Mouse (Mus musculus): ENCODE measurements around the gene Dusp16. TPM values are rescaled to one million over a fixed set of nuclear protein-coding genes. Genes with fewer than 3 reads are reported as not detected.

The Dusp16 gene
- polyA plus RNA-seq, 1 experiment from 2014 or later: 8.6 TPM

DNA sequence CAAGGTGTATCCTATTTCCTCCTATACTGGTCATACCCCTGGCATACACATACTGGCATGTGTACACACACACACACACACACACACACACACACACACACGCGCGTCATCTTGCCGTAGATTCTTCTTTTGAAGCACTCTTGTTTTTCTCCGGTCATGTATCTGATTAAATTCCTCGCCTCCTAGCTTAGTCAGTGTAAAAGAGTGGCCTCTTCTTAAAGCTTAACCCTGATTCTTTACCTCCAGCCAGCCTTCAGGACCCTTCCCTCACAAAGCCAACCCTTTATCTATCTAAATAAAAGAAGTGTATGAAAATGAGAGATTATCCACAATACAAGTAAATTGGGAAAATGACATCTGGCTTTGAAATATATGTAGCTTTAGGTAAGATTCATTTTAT lies 3.3 kb downstream of the Dusp16 start:
- Histone ChIP-seq H3K27ac (replicated peaks) (no peak overlapping the region), H3K4me1 (replicated peaks; ENCODE audit: control insufficient read depth, insufficient read depth) (no peaks in the 10 kb centered on the region), H3K4me2 (replicated peaks; ENCODE audit: low read depth) (no peak overlapping the region), H3K9me3 (ENCODE audit: control insufficient read depth, low read length) (no peaks in the 10 kb centered on the region), H3K9ac (ENCODE audit: low read length) (no peak overlapping the region), H3K36me3 (ENCODE audit: control insufficient read depth, insufficient read depth, low read length) (no peaks in the 10 kb centered on the region), H3K27me3 (ENCODE audit: control insufficient read depth, insufficient read depth, low read length) (no peaks in the 10 kb centered on the region), H3K4me3 (ENCODE audit: low read depth, low read length) (no peak overlapping the region)
- TF ChIP-seq EP300 (optimal IDR thresholded peaks at IDR 0.05) (no peak), CTCF (IDR thresholded peaks at IDR 0.05; ENCODE audit: low read depth) (no peak)
- WGBS: 73% methylated on average over 6 of the region's 6 CpGs
- DNase-seq (ENCODE audit: low spot score) (no peak), ATAC-seq (ENCODE audit: low FRiP score, low TSS enrichment) (no peak)

DNA sequence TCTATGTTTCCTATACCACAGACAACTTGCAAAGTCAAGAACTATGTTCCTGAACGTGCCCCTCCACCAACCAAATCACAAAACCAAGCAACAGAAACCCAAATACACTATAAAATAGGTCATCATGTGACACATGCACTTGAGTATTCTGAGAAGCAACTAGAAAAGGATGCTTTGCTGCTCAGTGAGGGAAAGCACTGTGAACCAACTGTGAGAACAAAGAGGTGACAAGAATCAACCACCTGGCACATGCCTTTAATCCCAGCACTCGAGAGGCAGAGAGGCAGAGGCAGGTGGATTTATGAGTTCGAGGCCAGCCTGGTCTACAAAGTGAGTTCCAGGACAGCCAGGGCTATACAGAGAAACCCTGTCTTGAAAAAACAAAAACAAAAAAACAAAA lies 6.0 kb downstream of the Dusp16 start:
- no peaks in the 10 kb centered on the region for H3K4me1 ChIP-seq (replicated peaks; ENCODE audit: control insufficient read depth, insufficient read depth)
- no peaks in the 10 kb centered on the region for H3K27me3 ChIP-seq (ENCODE audit: control insufficient read depth, insufficient read depth, low read length)
- 70% methylated on average over 3 of the region's 3 CpGs for WGBS
- no peak overlapping the region for H3K9ac ChIP-seq (ENCODE audit: low read length)
- no peaks in the 10 kb centered on the region for H3K36me3 ChIP-seq (ENCODE audit: control insufficient read depth, insufficient read depth, low read length)
- H3K4me3 ChIP-seq (ENCODE audit: low read depth, low read length): no peak overlapping the region
- H3K27ac ChIP-seq (replicated peaks): no peak overlapping the region
- no peak for DNase-seq (ENCODE audit: low spot score)
- H3K4me2 ChIP-seq (replicated peaks; ENCODE audit: low read depth): no peak overlapping the region
- no peaks in the 10 kb centered on the region for H3K9me3 ChIP-seq (ENCODE audit: control insufficient read depth, low read length)
- TF ChIP-seq EP300 (optimal IDR thresholded peaks at IDR 0.05): no peak
- no peak for TF ChIP-seq CTCF (IDR thresholded peaks at IDR 0.05; ENCODE audit: low read depth)
- ATAC-seq (ENCODE audit: low FRiP score, low TSS enrichment): no peak

DNA sequence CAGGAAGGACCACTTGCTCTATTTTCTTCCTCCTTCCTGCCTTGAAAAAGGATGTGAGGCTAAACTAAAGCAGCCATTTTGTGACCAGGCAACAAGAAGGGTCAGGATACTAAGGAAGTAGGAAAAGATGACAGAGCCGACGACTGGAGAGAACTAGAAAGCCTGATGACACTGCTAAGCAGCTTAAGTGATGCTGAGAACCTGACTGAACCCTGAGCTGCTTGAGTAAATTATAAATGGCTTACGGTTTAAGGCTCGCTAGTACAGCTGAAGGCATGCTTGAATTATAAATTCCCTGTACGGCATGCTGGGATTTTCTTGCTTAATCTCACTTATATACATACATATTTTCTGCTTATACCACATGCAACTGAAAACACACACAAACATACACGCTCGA lies 9.5 kb downstream of the Dusp16 start:
- Histone ChIP-seq H3K27ac (replicated peaks) (no peak overlapping the region), H3K36me3 (ENCODE audit: control insufficient read depth, insufficient read depth, low read length) (no peaks in the 10 kb centered on the region), H3K4me1 (replicated peaks; ENCODE audit: control insufficient read depth, insufficient read depth) (no peaks in the 10 kb centered on the region), H3K9ac (ENCODE audit: low read length) (no peak overlapping the region), H3K4me3 (ENCODE audit: low read depth, low read length) (no peak overlapping the region), H3K9me3 (ENCODE audit: control insufficient read depth, low read length) (no peaks in the 10 kb centered on the region), H3K27me3 (ENCODE audit: control insufficient read depth, insufficient read depth, low read length) (no peaks in the 10 kb centered on the region), H3K4me2 (replicated peaks; ENCODE audit: low read depth) (no peak overlapping the region)
- 84% methylated on average over 7 of the region's 7 CpGs for WGBS
- no peak for ATAC-seq (ENCODE audit: low FRiP score, low TSS enrichment)
- no peak for TF ChIP-seq CTCF (IDR thresholded peaks at IDR 0.05; ENCODE audit: low read depth)
- no peak for TF ChIP-seq EP300 (optimal IDR thresholded peaks at IDR 0.05)
- DNase-seq (ENCODE audit: low spot score): no peak

DNA sequence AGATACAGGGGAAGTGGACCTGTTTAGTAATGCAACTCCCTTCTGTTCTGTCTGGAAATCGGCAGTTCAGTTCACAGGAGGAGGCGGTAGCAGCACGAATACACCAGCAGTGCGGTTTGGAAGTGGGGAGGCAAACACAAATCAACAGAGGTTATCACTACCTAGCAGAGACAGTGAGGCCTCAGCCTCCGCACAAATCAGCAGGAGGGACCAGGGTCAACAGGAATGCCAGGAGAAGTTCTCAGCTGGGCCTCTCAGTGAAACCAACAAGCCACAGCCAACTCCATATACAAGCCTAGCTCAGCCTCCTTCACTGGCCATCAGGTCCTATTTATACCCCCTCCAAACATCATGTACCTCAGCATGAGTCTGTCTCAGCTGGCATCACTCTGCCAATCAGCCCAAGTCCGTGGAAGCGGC lies 10.9 kb downstream of the Dusp16 start:
- Histone ChIP-seq H3K4me2 (replicated peaks; ENCODE audit: low read depth) (no peak overlapping the region), H3K36me3 (ENCODE audit: control insufficient read depth, insufficient read depth, low read length) (no peaks in the 10 kb centered on the region), H3K9ac (ENCODE audit: low read length) (no peak overlapping the region), H3K9me3 (ENCODE audit: control insufficient read depth, low read length) (no peaks in the 10 kb centered on the region), H3K27me3 (ENCODE audit: control insufficient read depth, insufficient read depth, low read length) (no peaks in the 10 kb centered on the region), H3K4me3 (ENCODE audit: low read depth, low read length) (no peak overlapping the region), H3K27ac (replicated peaks) (no peak overlapping the region), H3K4me1 (replicated peaks; ENCODE audit: control insufficient read depth, insufficient read depth) (no peaks in the 10 kb centered on the region)
- no peak for TF ChIP-seq CTCF (IDR thresholded peaks at IDR 0.05; ENCODE audit: low read depth)
- TF ChIP-seq EP300 (optimal IDR thresholded peaks at IDR 0.05): no peak
- DNase-seq (ENCODE audit: low spot score): no peak
- WGBS: 77% methylated on average over 7 of the region's 7 CpGs
- ATAC-seq (ENCODE audit: low FRiP score, low TSS enrichment): no peak

DNA sequence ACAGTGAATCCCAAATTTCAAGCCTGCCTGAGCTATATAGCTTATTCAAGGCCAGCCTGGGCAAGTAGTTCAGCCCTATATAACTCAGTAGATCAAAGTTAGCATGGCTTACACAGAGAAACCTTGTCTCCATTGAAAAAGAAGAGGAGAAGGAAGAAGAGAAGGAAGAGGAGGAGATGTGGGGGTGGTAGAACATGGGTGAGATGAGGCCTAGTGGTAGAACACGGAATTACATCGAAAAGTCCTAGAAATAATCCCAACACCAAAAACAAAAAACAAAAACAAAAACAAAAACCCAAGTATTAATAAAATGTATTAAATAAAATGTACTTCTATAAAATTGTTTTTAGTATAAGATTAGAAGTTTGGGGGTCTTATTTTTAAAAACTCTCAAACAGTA lies 12.4 kb downstream of the Dusp16 start:
- H3K27ac ChIP-seq (replicated peaks): no peak overlapping the region
- H3K36me3 ChIP-seq (ENCODE audit: control insufficient read depth, insufficient read depth, low read length): no peaks in the 10 kb centered on the region
- no peak overlapping the region for H3K4me3 ChIP-seq (ENCODE audit: low read depth, low read length)
- no peak overlapping the region for H3K9ac ChIP-seq (ENCODE audit: low read length)
- H3K9me3 ChIP-seq (ENCODE audit: control insufficient read depth, low read length): no peaks in the 10 kb centered on the region
- 76% methylated on average over 2 of the region's 2 CpGs for WGBS
- ATAC-seq (ENCODE audit: low FRiP score, low TSS enrichment) (no peak), DNase-seq (ENCODE audit: low spot score) (no peak)
- H3K27me3 ChIP-seq (ENCODE audit: control insufficient read depth, insufficient read depth, low read length): no peaks in the 10 kb centered on the region
- H3K4me2 ChIP-seq (replicated peaks; ENCODE audit: low read depth): no peak overlapping the region
- no peaks in the 10 kb centered on the region for H3K4me1 ChIP-seq (replicated peaks; ENCODE audit: control insufficient read depth, insufficient read depth)
- TF ChIP-seq EP300 (optimal IDR thresholded peaks at IDR 0.05) (no peak), CTCF (IDR thresholded peaks at IDR 0.05; ENCODE audit: low read depth) (peak; percentile 46)

DNA sequence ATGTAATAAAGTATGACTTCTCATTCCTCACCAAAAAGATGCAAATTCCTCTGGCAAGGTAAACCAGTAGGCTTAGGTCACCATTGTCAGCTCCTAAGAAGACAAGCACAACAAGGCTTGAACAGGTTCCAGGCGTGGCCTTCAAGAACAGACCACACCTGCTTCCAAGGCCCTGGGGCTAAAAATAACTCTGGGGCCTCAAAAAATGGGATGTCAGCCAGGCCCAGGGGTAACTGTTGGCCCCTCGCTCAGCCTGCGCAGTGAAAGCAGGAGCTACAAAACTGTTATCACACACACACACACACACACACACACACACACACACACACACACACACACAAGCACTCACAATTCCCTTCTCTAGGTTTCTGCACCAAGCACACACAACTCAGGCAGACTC lies 18.5 kb downstream of the Dusp16 start:
- peak; percentile 87 for ATAC-seq (ENCODE audit: low FRiP score, low TSS enrichment)
- H3K4me2 ChIP-seq (replicated peaks; ENCODE audit: low read depth): no peak overlapping the region
- no peak overlapping the region; the same call in 1 of the 2 replicates for H3K27ac ChIP-seq (replicated peaks)

More for the DNA sequence above, 18.5 kb downstream of the Dusp16 start:
- no peak overlapping the region for H3K4me3 ChIP-seq (ENCODE audit: low read depth, low read length)
- H3K4me1 ChIP-seq (replicated peaks; ENCODE audit: control insufficient read depth, insufficient read depth): no peaks in the 10 kb centered on the region
- H3K9ac ChIP-seq (ENCODE audit: low read length): no peak overlapping the region
- H3K27me3 ChIP-seq (ENCODE audit: control insufficient read depth, insufficient read depth, low read length): no peaks in the 10 kb centered on the region
- DNase-seq (ENCODE audit: low spot score): peak; percentile 77
- no peaks in the 10 kb centered on the region for H3K9me3 ChIP-seq (ENCODE audit: control insufficient read depth, low read length)
- no peaks in the 10 kb centered on the region for H3K36me3 ChIP-seq (ENCODE audit: control insufficient read depth, insufficient read depth, low read length)
- TF ChIP-seq CTCF (IDR thresholded peaks at IDR 0.05; ENCODE audit: low read depth) (no peak), EP300 (optimal IDR thresholded peaks at IDR 0.05) (no peak)
- WGBS: 9% methylated on average over 3 of the region's 3 CpGs

All from stomach, postnatal 0 days (tissue).